Mouse (Mus musculus) liver, embryonic 14.5 days (tissue): ENCODE measurements at regions not wholly inside any gene's neighbourhood (a gene's known extent, or its start where the extent isn't known, plus 50 kb on each side); places are given as distances from the start of the nearest gene placed in this dataset.
A peak's percentile ranks its signal among the peaks of the same experiment; 100 is the strongest.

Experiments used
- ATAC-seq: fragments of 200-750 bp; cut with Nextera tagmentation; 2 replicates; pipeline ENCODE4 v1.8.0; 2017; ENCODE audit warnings: moderate number of reproducible peaks, mild to moderate bottlenecking, moderate library complexity; ENCODE audit not compliant: insufficient read depth
- DNase-seq, 3 experiments: peaks; one replicate each; pipeline ENCODE4 v3.0.0-alpha.2; 2012 to 2013; ENCODE audit warnings: low read depth in 3 of 3, low spot score in 3 of 3
- H3K27ac ChIP-seq: fragments of 300-500 bp; sonication (generic); 2 replicates; pipeline ENCODE4 v1.5.1; 2014; ENCODE audit warnings: moderate library complexity, mild to moderate bottlenecking, control low read depth, inconsistent platforms
- H3K27me3 ChIP-seq: fragments of 300-500 bp; sonication (generic); 2 replicates; pipeline ENCODE4 v1.6.1; 2014; ENCODE audit warnings: mild to moderate bottlenecking, low read length, moderate library complexity; ENCODE audit not compliant: control insufficient read depth, insufficient read depth
- H3K36me3 ChIP-seq: fragments of 300-500 bp; sonication (generic); replicated peaks from 2 replicates; pipeline ENCODE4 v1.6.1; 2014; ENCODE audit warnings: low read depth; ENCODE audit not compliant: control insufficient read depth, insufficient read depth
- H3K4me1 ChIP-seq, 2 experiments: fragments of 200-500 bp in 1 of 2; fragments of 300-500 bp in 1 of 2; sonication (generic) in 1 of 2; replicated peaks; 2 replicates each; pipeline ENCODE4 v1.6.1; 2012 to 2014; ENCODE audit warnings: antibody characterized with exemption in 1 of 2, inconsistent platforms in 1 of 2, low read length in 1 of 2; ENCODE audit not compliant: control insufficient read depth in 2 of 2, insufficient read depth in 2 of 2
- H3K4me2 ChIP-seq: fragments of 300-500 bp; sonication (generic); 2 replicates; pipeline ENCODE4 v1.6.1; 2014; ENCODE audit warnings: low read depth, mild to moderate bottlenecking, control low read depth, moderate library complexity
- H3K4me3 ChIP-seq, 2 experiments: fragments of 200-500 bp in 1 of 2; fragments of 300-500 bp in 1 of 2; sonication (generic) in 1 of 2; 2 replicates each; pipeline ENCODE4 v1.5.1; 2012 to 2014; ENCODE audit warnings: low read depth in 2 of 2, low read length in 2 of 2, mild to moderate bottlenecking in 2 of 2, control low read depth in 1 of 2, inconsistent platforms in 1 of 2, moderate library complexity in 1 of 2; ENCODE audit not compliant: insufficient read depth in 1 of 2
- H3K9ac ChIP-seq: fragments of 300-500 bp; sonication (generic); replicated peaks from 2 replicates; pipeline ENCODE4 v1.6.1; 2014; ENCODE audit warnings: mild to moderate bottlenecking, control low read depth, moderate library complexity
- H3K9me3 ChIP-seq: fragments of 300-500 bp; sonication (generic); 2 replicates; pipeline ENCODE4 v1.6.1; 2016; ENCODE audit warnings: low read length, mixed read lengths; ENCODE audit not compliant: control insufficient read depth
- CTCF ChIP-seq: IDR thresholded peaks from 2 replicates; pipeline ENCODE4 v1.5.1; 2016; ENCODE audit warnings: antibody characterized with exemption, low read depth, control low read depth
- EP300 ChIP-seq: IDR thresholded peaks from 2 replicates; pipeline ENCODE4 v1.6.1; 2016; ENCODE audit warnings: antibody characterized with exemption, low read depth
- WGBS: fragments of 180-500 bp; shearing (Covaris S2); extraction: QIAGEN DNeasy Blood & Tissue Kit; methylation state at CpG from one replicate; pipeline ENCODE4 v1.1.7; 2014; ENCODE audit not compliant: insufficient replicate concordance; 5-methylcytosine and 5-hydroxymethylcytosine counted together

- Histone ChIP-seq H3K4me1 (peaks cover 0 to 11% of the 10 kb centered on the region in 2 experiments; a peak in 3 of 4 replicates), H3K27ac (no peak overlapping the region), H3K9me3 (no peaks in the 10 kb centered on the region), H3K4me2 (no peak overlapping the region), H3K27me3 (no peaks in the 10 kb centered on the region), H3K9ac (no peak overlapping the region), H3K4me3 (no peak overlapping the region), H3K36me3 (no peaks in the 10 kb centered on the region)
- 71% methylated on average over 7 of the region's 7 CpGs for WGBS
- TF ChIP-seq CTCF (no peak), EP300 (no peak)
- ATAC-seq: no peak
- DNase-seq: no peak
These were observed 54.8 kb downstream of the 1700122O11Rik start for GRCm38 (mm10) chr17:47983286-47983685.

GRCm38 (mm10) chr17:47981556-47982027 lies 56.5 kb downstream of the 1700122O11Rik start:
- peak; percentile 66; the same call in 1 of the 2 replicates for ATAC-seq
- Histone ChIP-seq H3K27ac (no peak overlapping the region), H3K9ac (no peak overlapping the region; the same call in 1 of the 2 replicates), H3K36me3 (no peaks in the 10 kb centered on the region), H3K4me1 (peaks cover 0 to 5% of the 10 kb centered on the region in 2 experiments; a peak in 3 of 4 replicates), H3K4me2 (peak overlapping the region; percentile 25; the same call in 1 of the 2 replicates), H3K4me3 (no peak overlapping the region), H3K27me3 (peaks cover 3% of the 10 kb centered on the region; the same call in 1 of the 2 replicates), H3K9me3 (no peaks in the 10 kb centered on the region)
- no peak for DNase-seq
- peak; percentile 50 for TF ChIP-seq EP300
- no peak for TF ChIP-seq CTCF
- WGBS: 16% methylated on average over 7 of the region's 7 CpGs

- TF ChIP-seq CTCF (no peak), EP300 (no peak)
- H3K4me1 ChIP-seq: peaks cover 0 to 11% of the 10 kb centered on the region in 2 experiments; a peak in 3 of 4 replicates
- H3K9me3 ChIP-seq: no peaks in the 10 kb centered on the region
- 55% methylated on average over 4 of the region's 4 CpGs for WGBS
- DNase-seq: no peak
- H3K27ac ChIP-seq: no peak overlapping the region
- no peak overlapping the region for H3K4me3 ChIP-seq
- no peak for ATAC-seq
- H3K9ac ChIP-seq: no peak overlapping the region
- H3K27me3 ChIP-seq: peaks cover 26% of the 10 kb centered on the region
- no peaks in the 10 kb centered on the region for H3K36me3 ChIP-seq
- H3K4me2 ChIP-seq: no peak overlapping the region
These were observed 54.8 kb upstream of the Foxp4 start for GRCm38 (mm10) chr17:47979266-47979665.

- Histone ChIP-seq H3K27ac (no peak overlapping the region), H3K36me3 (no peaks in the 10 kb centered on the region), H3K9ac (no peak overlapping the region), H3K9me3 (no peaks in the 10 kb centered on the region), H3K27me3 (peaks cover 34% of the 10 kb centered on the region), H3K4me2 (no peak overlapping the region), H3K4me1 (peaks cover 0 to 12% of the 10 kb centered on the region in 2 experiments; a peak in 3 of 4 replicates), H3K4me3 (no peak overlapping the region)
- no peak for DNase-seq
- no peak for ATAC-seq
- 32% methylated on average over 9 of the region's 9 CpGs for WGBS
- TF ChIP-seq CTCF: no peak
- no peak for TF ChIP-seq EP300
These were observed 54.1 kb upstream of the Foxp4 start for GRCm38 (mm10) chr17:47978404-47979030.

- Histone ChIP-seq H3K4me3 (no peak overlapping the region), H3K27me3 (peaks cover 39% of the 10 kb centered on the region), H3K4me2 (no peak overlapping the region), H3K27ac (no peak overlapping the region), H3K9me3 (no peaks in the 10 kb centered on the region), H3K4me1 (peaks cover 0 to 17% of the 10 kb centered on the region in 2 experiments; a peak in 3 of 4 replicates), H3K9ac (no peak overlapping the region), H3K36me3 (no peaks in the 10 kb centered on the region)
- ATAC-seq: no peak
- no peak for DNase-seq
- TF ChIP-seq EP300 (no peak), CTCF (no peak)
- 56% methylated on average over 2 of the region's 2 CpGs for WGBS
These were observed 53.6 kb upstream of the Foxp4 start for GRCm38 (mm10) chr17:47978001-47978400.
